Mouse (Mus musculus): ENCODE measurements around the gene Adcy7.
A peak's percentile ranks its signal among the peaks of the same experiment; 100 is the strongest.

GRCm38 (mm10) chr8:88285469-88286356, 13.5 kb downstream of the Adcy7 start:
- no peak for TF ChIP-seq POLR2A (IDR thresholded peaks at IDR 0.05; ENCODE audit: borderline replicate concordance, low read depth, low read length)
- 0 out of 2 replicates have a peak, but pooled peaks have one; percentile 33 for TF ChIP-seq CTCF (IDR thresholded peaks at IDR 0.05; ENCODE audit: low read depth, low read length)

Data from bone marrow macrophage, adult 2 months (primary cell).